Mouse (Mus musculus): ENCODE results near the gene Cntn5. TPM values are rescaled to one million over a fixed set of nuclear protein-coding genes. Genes with fewer than 3 reads are reported as not detected.

Cntn5 gene
- polyA plus RNA-seq, 1 experiment from 2014 or later, result 0.42 TPM

GRCm38 (mm10) chr9:10073401-10073800 is 831.2 kb downstream of the Cntn5 start:
- Histone ChIP-seq H3K27ac (replicated peaks) (no peak overlapping the region), H3K9me3 (no peaks in the 10 kb centered on the region), H3K36me3 (replicated peaks) (no peaks in the 10 kb centered on the region), H3K4me1 (no peaks in the 10 kb centered on the region), H3K27me3 (replicated peaks; ENCODE audit: low read depth, poor library complexity, severe bottlenecking) (no peaks in the 10 kb centered on the region), H3K4me3 (no peak overlapping the region)
- WGBS, result 71% methylated on average over 4 of the region's 4 CpGs
- DNase-seq (ENCODE audit: low spot score), result no peak

GRCm38 (mm10) chr9:10072860-10073259 is 831.7 kb downstream of the Cntn5 start:
- 60% methylated on average over 5 of the region's 5 CpGs for WGBS

GRCm38 (mm10) chr9:10071271-10071670 is 833.3 kb downstream of the Cntn5 start:
- 82% methylated on average over 2 of the region's 2 CpGs for WGBS
- no peak overlapping the region for H3K27ac ChIP-seq (replicated peaks)

More at GRCm38 (mm10) chr9:10072860-10073259, 831.7 kb downstream of the Cntn5 start:
- Histone ChIP-seq H3K9me3 (no peaks in the 10 kb centered on the region), H3K27ac (replicated peaks) (no peak overlapping the region), H3K4me3 (no peak overlapping the region), H3K36me3 (replicated peaks) (no peaks in the 10 kb centered on the region), H3K27me3 (replicated peaks; ENCODE audit: low read depth, poor library complexity, severe bottlenecking) (no peaks in the 10 kb centered on the region), H3K4me1 (no peaks in the 10 kb centered on the region)
- no peak for DNase-seq (ENCODE audit: low spot score)

DNA sequence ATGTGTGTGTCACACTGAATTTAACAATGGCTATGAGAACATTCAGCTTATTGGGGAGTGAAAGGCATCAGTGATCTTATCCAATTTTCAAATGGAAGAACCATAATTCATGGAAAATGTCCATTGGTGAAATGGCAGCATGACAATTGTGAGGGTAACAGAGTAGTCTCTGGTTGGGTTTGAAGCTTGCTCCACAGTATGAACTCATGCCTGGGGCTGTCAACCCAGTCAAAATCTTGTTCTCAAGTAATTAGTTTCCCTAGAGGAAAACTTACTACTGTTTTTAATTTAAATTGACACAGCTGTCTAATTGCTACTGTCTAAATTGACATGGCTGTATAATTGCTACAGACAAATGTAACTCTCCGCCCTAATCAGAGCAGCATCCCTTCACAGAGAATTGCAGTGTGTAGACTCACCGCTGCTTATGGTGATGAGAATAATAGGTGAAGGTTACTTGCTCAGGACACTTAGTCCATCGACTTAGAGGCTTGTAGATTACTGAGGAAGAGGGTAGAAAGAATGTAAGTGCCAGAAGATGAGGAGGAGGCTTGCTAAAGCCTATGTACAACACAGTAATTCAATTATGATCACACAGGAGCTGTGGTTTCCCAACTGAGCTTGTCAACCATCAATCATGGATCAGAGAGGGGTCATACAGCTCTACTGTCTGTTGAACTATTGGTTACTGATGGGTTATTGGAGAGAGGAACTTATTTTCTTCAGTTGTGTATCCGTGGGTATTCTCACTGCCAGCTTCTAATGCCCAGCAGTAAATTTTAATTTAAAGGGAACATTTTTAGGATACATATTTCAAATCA is 859.4 kb downstream of the Cntn5 start:
- DNase-seq (ENCODE audit: low spot score), result no peak
- Histone ChIP-seq H3K9me3 (no peaks in the 10 kb centered on the region), H3K27me3 (replicated peaks; ENCODE audit: low read depth, poor library complexity, severe bottlenecking) (no peaks in the 10 kb centered on the region), H3K4me1 (no peaks in the 10 kb centered on the region), H3K36me3 (replicated peaks) (no peaks in the 10 kb centered on the region), H3K27ac (replicated peaks) (no peak overlapping the region), H3K4me3 (no peak overlapping the region)
- WGBS, result 81% methylated on average over 4 of the region's 4 CpGs

More at GRCm38 (mm10) chr9:10071271-10071670, 833.3 kb downstream of the Cntn5 start:
- no peak overlapping the region for H3K4me3 ChIP-seq
- H3K27me3 ChIP-seq (replicated peaks; ENCODE audit: low read depth, poor library complexity, severe bottlenecking), result no peaks in the 10 kb centered on the region
- no peaks in the 10 kb centered on the region for H3K36me3 ChIP-seq (replicated peaks)
- no peaks in the 10 kb centered on the region for H3K4me1 ChIP-seq
- no peak for DNase-seq (ENCODE audit: low spot score)
- H3K9me3 ChIP-seq, result no peaks in the 10 kb centered on the region

GRCm38 (mm10) chr9:10043001-10043400 is 861.6 kb downstream of the Cntn5 start:
- Histone ChIP-seq H3K27me3 (replicated peaks; ENCODE audit: low read depth, poor library complexity, severe bottlenecking) (no peaks in the 10 kb centered on the region), H3K36me3 (replicated peaks) (no peaks in the 10 kb centered on the region), H3K9me3 (no peaks in the 10 kb centered on the region), H3K4me3 (no peak overlapping the region), H3K4me1 (no peaks in the 10 kb centered on the region), H3K27ac (replicated peaks) (no peak overlapping the region)
- DNase-seq (ENCODE audit: low spot score), result no peak
- 83% methylated on average over 3 of the region's 3 CpGs for WGBS

DNA sequence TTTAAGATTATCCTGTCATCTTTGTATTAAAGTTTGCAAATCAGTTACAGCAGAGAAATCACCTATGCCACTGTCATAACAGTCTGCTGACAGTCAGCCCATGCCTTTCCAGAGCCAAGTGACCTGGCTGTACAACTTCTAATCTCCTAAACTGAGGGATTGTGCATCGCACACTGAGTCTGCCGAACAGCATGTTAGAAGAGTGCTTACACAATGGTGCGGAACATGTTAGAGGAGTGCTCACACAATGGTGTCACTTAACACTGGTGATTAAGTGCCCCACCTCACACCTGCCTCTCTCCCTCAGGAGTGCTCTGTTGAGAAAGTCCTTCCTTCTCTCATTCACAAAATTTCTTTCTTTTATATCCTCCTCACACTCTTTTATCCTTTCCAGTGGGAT is 889.4 kb downstream of the Cntn5 start:
- H3K9me3 ChIP-seq, result no peaks in the 10 kb centered on the region
- H3K27me3 ChIP-seq (replicated peaks; ENCODE audit: low read depth, poor library complexity, severe bottlenecking), result no peaks in the 10 kb centered on the region
- no peak overlapping the region for H3K27ac ChIP-seq (replicated peaks)
- no peak overlapping the region for H3K4me3 ChIP-seq
- no peaks in the 10 kb centered on the region for H3K4me1 ChIP-seq
- 83% methylated on average over 3 of the region's 3 CpGs for WGBS
- DNase-seq (ENCODE audit: low spot score), result no peak
- no peaks in the 10 kb centered on the region for H3K36me3 ChIP-seq (replicated peaks)

GRCm38 (mm10) chr9:9984028-9984427 is 920.5 kb downstream of the Cntn5 start:
- Histone ChIP-seq H3K27me3 (replicated peaks; ENCODE audit: low read depth, poor library complexity, severe bottlenecking) (no peaks in the 10 kb centered on the region), H3K4me3 (no peak overlapping the region), H3K4me1 (no peaks in the 10 kb centered on the region), H3K27ac (replicated peaks) (no peak overlapping the region), H3K36me3 (replicated peaks) (no peaks in the 10 kb centered on the region), H3K9me3 (no peaks in the 10 kb centered on the region)
- DNase-seq (ENCODE audit: low spot score), result no peak
- 83% methylated on average over 8 of the region's 8 CpGs for WGBS

DNA sequence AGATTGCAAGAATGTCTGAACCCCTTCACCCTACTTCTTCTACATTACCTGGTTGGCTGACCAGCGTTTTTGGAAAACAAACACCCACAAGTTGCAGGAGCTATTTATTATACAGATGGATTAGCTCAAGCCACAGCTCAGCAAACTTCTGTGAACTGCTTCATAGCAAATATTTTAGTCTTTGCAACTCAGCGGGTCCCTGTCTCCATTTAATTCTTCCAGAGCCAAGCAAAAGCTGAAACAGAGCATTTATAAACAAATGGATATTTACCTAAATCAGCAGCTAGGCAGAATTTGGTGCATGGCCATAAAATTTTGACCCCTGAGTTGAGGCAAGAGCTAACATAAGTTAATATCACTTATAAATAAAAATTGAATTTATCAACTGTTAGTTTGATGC is 921.4 kb downstream of the Cntn5 start:
- Histone ChIP-seq H3K36me3 (replicated peaks) (no peaks in the 10 kb centered on the region), H3K9me3 (no peaks in the 10 kb centered on the region), H3K27me3 (replicated peaks; ENCODE audit: low read depth, poor library complexity, severe bottlenecking) (no peaks in the 10 kb centered on the region), H3K27ac (replicated peaks) (no peak overlapping the region), H3K4me1 (no peaks in the 10 kb centered on the region), H3K4me3 (no peak overlapping the region)
- WGBS, result 77% methylated on average over 2 of the region's 2 CpGs
- no peak for DNase-seq (ENCODE audit: low spot score)

DNA sequence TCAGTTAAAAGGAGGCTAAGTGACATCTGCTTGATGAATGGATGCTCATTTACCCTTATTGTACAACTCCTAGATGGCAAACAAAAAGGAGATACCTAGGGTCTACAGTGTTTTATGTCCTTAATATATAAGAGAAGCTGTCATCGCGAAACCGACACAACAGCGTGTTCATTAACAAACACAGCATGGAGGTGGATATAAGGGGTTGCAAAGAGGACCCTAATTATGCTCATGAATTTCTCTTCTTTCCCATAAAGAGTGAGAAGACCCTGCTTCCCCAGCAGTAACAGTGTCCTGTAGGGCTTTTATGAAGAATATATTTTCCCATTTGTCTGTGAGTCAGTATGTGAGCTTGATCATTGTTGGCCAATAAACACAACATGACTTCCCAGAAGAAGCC is 939.2 kb downstream of the Cntn5 start:
- Histone ChIP-seq H3K27me3 (replicated peaks; ENCODE audit: low read depth, poor library complexity, severe bottlenecking) (no peaks in the 10 kb centered on the region), H3K4me1 (no peaks in the 10 kb centered on the region), H3K36me3 (replicated peaks) (no peaks in the 10 kb centered on the region), H3K9me3 (no peaks in the 10 kb centered on the region), H3K27ac (replicated peaks) (no peak overlapping the region), H3K4me3 (no peak overlapping the region)
- no peak for DNase-seq (ENCODE audit: low spot score)
- 93% methylated on average over 4 of the region's 4 CpGs for WGBS

GRCm38 (mm10) chr9:9960610-9961172 is 943.9 kb downstream of the Cntn5 start:
- Histone ChIP-seq H3K36me3 (replicated peaks) (no peaks in the 10 kb centered on the region), H3K4me3 (no peak overlapping the region), H3K9me3 (no peaks in the 10 kb centered on the region), H3K27me3 (replicated peaks; ENCODE audit: low read depth, poor library complexity, severe bottlenecking) (no peaks in the 10 kb centered on the region), H3K4me1 (no peaks in the 10 kb centered on the region), H3K27ac (replicated peaks) (no peak overlapping the region)
- DNase-seq (ENCODE audit: low spot score), result no peak

DNA sequence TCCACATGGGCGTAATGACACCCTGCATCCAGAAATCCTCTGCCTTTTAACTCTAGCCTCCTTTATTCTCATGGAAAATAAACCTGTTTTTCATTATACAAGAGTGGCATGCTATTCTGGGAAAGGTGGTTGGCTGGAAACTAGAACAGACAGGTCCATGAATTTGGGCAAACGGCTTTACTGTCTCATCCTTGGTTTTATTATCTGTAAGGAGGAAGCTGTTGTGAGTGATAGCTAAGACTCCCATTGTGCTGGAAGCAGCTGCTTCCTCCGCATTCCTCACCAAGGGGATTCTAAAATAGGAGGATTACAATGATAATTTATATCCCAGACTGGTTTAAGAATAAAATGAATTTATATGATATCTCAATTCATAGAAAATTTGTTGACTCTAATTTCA is 955.2 kb downstream of the Cntn5 start:
- H3K27me3 ChIP-seq (replicated peaks; ENCODE audit: low read depth, poor library complexity, severe bottlenecking), result no peaks in the 10 kb centered on the region
- H3K9me3 ChIP-seq, result no peaks in the 10 kb centered on the region
- H3K36me3 ChIP-seq (replicated peaks), result no peaks in the 10 kb centered on the region
- 73% methylated on average over 3 of the region's 3 CpGs for WGBS
- H3K27ac ChIP-seq (replicated peaks), result no peak overlapping the region
- no peak for DNase-seq (ENCODE audit: low spot score)
- no peak overlapping the region for H3K4me3 ChIP-seq
- no peaks in the 10 kb centered on the region for H3K4me1 ChIP-seq

GRCm38 (mm10) chr9:9944872-9945271 is 959.7 kb downstream of the Cntn5 start:
- Histone ChIP-seq H3K4me1 (no peaks in the 10 kb centered on the region), H3K27me3 (replicated peaks; ENCODE audit: low read depth, poor library complexity, severe bottlenecking) (no peaks in the 10 kb centered on the region), H3K27ac (replicated peaks) (no peak overlapping the region), H3K4me3 (no peak overlapping the region), H3K9me3 (no peaks in the 10 kb centered on the region), H3K36me3 (replicated peaks) (no peaks in the 10 kb centered on the region)
- no peak for DNase-seq (ENCODE audit: low spot score)
- WGBS, result 81% methylated on average over 1 of the region's 1 CpGs

Data from embryonic facial prominence, embryonic 10.5 days (tissue).